Mouse (Mus musculus): ENCODE data around the gene Spry2.

- TF ChIP-seq CHD2 (IDR thresholded peaks at IDR 0.05; ENCODE audit: low read depth, low read length) (no peak), ZNF384 (IDR thresholded peaks at IDR 0.05; ENCODE audit: low read depth, low read length) (no peak), HCFC1 (IDR thresholded peaks at IDR 0.05; ENCODE audit: borderline replicate concordance, insufficient read depth, low read length) (no peak), ZC3H11A (IDR thresholded peaks at IDR 0.05; ENCODE audit: borderline replicate concordance, low read depth, low read length) (no peak)
Observed at GRCm38 (mm10) chr14:105878359-105878758, 18.3 kb downstream of the Spry2 start.

Data from ES-E14 (cell line).